Mouse (Mus musculus): ENCODE results near the gene Ripply3. TPM values are rescaled to one million over a fixed set of nuclear protein-coding genes. Genes with fewer than 3 reads are reported as not detected.

The Ripply3 gene
- not detected for total RNA-seq (2023)

DNA sequence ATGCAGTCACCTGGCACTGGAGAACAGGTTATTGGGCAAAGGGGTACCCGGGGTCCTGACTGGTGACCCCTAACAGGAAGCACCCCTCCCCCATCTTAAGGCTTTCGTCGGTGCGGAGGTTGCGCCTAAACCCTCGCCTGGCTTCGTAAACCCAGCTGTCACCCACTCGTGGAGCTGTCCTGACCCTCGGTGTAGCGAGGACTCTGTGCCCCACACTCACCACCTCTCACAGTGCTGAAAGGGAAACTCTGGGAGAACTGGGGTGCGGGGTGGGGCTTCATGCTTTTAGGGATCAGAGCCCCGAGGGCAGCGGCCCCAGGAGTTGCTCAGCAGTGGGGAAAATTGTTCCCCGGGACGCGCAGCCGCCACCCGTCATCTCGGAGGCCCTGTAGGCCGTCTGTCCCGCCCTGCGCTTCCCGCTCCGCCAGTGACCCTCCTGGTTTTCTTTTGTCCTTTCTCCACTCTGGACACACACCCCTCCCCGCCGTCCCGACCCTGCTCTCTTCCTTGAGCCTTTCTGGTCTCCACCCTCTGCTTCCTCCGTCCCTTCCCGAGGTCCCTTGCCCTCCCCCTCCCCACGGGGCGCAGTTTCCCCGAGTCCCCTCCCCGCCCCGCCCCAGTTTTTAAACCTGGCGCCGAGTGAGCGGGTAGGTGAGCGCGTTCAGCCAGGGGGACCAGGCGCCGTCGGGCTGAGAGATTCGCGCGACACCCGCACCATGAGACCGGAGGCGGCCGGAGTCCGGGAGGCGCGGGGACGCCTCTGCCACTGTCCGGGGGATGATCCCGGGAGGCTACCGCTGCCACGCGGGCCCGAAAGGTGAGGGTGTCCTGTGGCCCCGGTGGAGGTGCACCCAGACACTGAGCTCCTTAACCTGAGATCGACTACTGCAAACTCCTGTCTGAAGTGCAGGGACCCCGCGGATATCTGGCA lies at the start of gene Ripply3:
Gene Ripply3, plus strand, starts transcription at position 640 of the 931 bp plus-strand sequence.

DNA sequence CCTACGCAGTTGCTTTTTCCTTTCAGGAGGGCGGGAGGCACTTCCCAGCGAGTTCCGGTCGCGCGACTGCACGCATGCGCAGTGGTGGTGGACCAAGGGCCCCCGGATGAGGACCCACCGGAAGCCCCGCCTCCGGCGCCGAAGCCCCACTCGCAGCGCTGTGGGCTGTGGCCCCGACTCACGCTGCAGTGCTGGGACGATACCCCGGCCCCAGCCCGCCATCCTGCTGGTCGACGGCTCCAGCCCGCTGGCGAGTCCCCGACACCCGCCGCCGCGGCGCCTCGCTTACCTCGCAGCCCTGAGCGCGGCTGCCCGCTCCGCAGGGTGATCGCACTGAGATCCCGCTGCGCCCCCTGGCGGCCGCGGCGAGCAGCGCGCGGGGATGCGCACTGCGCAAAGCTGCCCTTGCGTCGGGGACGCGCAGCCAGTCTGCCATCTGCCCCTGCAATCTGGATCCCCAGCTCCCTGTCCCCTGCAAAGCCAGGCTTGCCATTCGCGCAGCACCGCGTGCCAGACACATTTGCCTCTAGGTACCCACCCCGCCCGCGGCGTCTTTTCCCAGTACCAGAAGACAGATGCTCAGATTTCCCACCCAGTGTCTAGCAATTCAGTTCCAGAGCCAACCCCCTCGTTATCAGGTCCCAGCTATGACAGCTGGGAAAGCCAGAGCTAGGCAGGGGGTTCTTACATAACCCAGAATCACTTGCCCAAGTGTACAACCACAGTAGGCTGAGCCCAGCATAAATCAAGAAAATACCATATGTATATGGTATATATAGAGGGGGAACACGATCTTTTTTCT lies 14.8 kb upstream of the Ripply3 start, which contains the start of gene Hlcs:
Gene Hlcs, minus strand, starts transcription at position 343 of the 802 bp plus-strand sequence.

DNA sequence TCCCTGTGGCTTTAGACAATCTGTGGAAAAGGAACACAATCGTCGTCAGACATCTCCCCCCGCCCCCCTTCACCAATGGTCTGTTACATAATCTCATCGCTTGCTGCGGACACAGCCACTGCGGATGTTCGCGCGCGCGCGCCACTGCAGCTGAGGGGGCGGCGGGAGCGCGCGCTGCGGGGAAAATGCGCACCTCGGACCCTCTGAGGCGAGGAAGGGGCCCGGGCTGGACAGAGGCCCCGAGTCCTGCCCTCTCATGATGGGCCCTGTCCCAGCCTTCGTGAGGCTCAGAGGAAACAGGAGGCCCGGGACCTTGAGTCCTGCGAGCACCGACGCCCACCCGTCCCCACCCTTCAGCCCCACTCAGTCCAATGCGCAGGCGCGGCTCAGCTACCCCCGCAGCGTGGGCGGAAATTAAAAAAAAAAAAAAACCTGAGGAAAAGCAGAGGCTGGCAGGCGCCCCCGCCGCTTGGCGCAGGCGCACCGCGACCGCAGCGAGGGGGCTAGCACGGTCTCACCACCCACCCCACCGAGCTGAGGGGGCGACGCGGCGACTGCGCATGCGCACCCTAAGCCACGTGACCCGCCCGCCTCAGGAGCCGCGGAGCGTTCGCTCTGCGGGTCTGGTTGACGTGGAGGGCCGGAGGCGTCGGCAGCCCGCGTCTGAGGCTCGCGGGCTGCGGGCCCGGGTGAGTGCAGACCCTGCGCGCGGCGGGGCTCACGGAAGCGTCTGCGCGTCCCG lies 42.1 kb downstream of the Ripply3 start, which contains the start of gene Ttc3:
Gene Ttc3, plus strand, starts transcription at position 446 of the 742 bp plus-strand sequence.

DNA sequence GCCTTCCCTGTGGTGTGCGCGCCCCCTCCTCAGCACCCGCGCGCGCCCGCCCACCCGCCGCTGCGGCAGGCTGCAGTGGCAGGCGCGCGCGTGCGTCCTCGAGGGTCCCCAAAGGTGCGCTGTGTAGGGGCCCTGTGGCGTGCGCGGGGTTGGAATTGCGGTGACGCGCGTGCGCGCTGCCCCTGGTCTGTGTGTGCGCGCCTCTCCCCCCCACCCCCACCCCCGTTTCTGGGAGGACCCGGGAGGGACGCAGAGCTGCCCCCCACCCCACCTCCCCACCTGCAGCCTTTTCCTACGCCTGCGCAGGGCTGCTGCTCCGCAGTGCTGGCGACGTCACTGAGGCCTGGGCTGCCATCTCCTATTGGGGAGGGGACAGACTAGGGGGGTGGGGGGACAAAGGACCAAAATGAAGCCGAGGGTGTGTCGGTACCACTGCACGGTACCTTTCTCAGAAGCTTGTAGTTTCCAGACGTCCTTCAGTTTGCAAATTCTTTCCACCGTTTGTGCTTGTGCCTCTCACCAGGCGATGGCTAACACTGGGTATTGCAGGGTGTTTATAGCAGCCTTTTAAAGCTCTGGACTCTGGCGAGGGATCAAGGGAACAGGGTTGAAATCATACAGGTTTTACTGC lies 43.2 kb downstream of the Ripply3 start, which contains the start of gene Pigp:
Gene Pigp, minus strand, starts transcription at position 542 of the 631 bp plus-strand sequence.

Other genes with a start within 250 kb of the Ripply3 start
- gene Sim2, start 243.5 kb upstream of the Ripply3 start, total RNA-seq (2023) = not detected
- gene Hlcs, start 14.8 kb upstream of the Ripply3 start, total RNA-seq (2023) = 50.0 TPM
- 134 TPM for gene Ttc3, start 42.2 kb downstream of the Ripply3 start, total RNA-seq (2023)
- gene Pigp, start 43.4 kb downstream of the Ripply3 start, total RNA-seq (2023) = 36.0 TPM
- gene Vps26c, start 198.4 kb downstream of the Ripply3 start, total RNA-seq (2023) = 30.2 TPM
- 131 TPM for gene Dyrk1a, start 241.6 kb downstream of the Ripply3 start, total RNA-seq (2023)